Mouse (Mus musculus) MEL (cell line): Measurements from ENCODE around the gene Dcaf17. TPM values are rescaled to one million over a fixed set of nuclear protein-coding genes. Genes with fewer than 3 reads are reported as not detected.
A peak's percentile ranks its signal among the peaks of the same experiment; 100 is the strongest.

Source experiments
- DNase-seq: peaks from one replicate; pipeline ENCODE4 v3.0.0; 2011; ENCODE audit warnings: low read depth, low spot score
- H3K27ac ChIP-seq: 2 replicates; pipeline ENCODE4 v1.5.1; 2012; ENCODE audit warnings: low read depth, mild to moderate bottlenecking, control low read depth, low read length, moderate library complexity; ENCODE audit not compliant: control insufficient read depth
- H3K27me3 ChIP-seq, 2 experiments: fragments of 150-350 bp in 1 of 2; sonication (generic) in 1 of 2; 2 replicates each; pipeline ENCODE4 v1.6.1; 2012; ENCODE audit warnings: low read length in 2 of 2, mild to moderate bottlenecking in 2 of 2, improper control_type of control experiment in 1 of 2, moderate library complexity in 1 of 2; ENCODE audit not compliant: insufficient read depth in 2 of 2, control insufficient read depth in 1 of 2
- H3K36me3 ChIP-seq, 2 experiments: 2 replicates each; pipeline ENCODE4 v1.6.1; 2012 to 2014; ENCODE audit warnings: low read length in 2 of 2, improper control_type of control experiment in 1 of 2, inconsistent platforms in 1 of 2, mild to moderate bottlenecking in 1 of 2; ENCODE audit not compliant: insufficient read depth in 2 of 2, control insufficient read depth in 1 of 2
- H3K4me1 ChIP-seq, 2 experiments: fragments of 150-350 bp in 1 of 2; sonication (generic) in 1 of 2; 2 replicates each; pipeline ENCODE4 v1.6.1; 2012; ENCODE audit warnings: low read length in 2 of 2, improper control_type of control experiment in 1 of 2, mild to moderate bottlenecking in 1 of 2; ENCODE audit not compliant: insufficient read depth in 2 of 2, control insufficient read depth in 1 of 2
- H3K4me3 ChIP-seq, 2 experiments: fragments of 150-350 bp in 1 of 2; sonication (generic) in 1 of 2; 2 replicates each; pipeline ENCODE4 v1.5.1; 2012; ENCODE audit warnings: low read depth in 2 of 2, low read length in 2 of 2, mild to moderate bottlenecking in 2 of 2, moderate library complexity in 2 of 2, control low read depth in 1 of 2, improper control_type of control experiment in 1 of 2; ENCODE audit not compliant: control insufficient read depth in 1 of 2, insufficient read depth in 1 of 2
- H3K79me2 ChIP-seq: 2 replicates; pipeline ENCODE4 v1.6.1; 2012; ENCODE audit warnings: mild to moderate bottlenecking, low read length, moderate library complexity; ENCODE audit not compliant: control insufficient read depth, poor library complexity, insufficient read depth
- H3K9ac ChIP-seq: 2 replicates; pipeline ENCODE4 v1.6.1; 2012; ENCODE audit warnings: low read depth, mild to moderate bottlenecking, control low read depth, low read length, moderate library complexity; ENCODE audit not compliant: control insufficient read depth, poor library complexity, severe bottlenecking
- H3K9me3 ChIP-seq: fragments of 150-350 bp; sonication (generic); replicated peaks from 2 replicates; pipeline ENCODE4 v1.6.1; 2012; ENCODE audit warnings: mild to moderate bottlenecking, low read length, improper control_type of control experiment, moderate library complexity; ENCODE audit not compliant: insufficient read depth
- CHD1 ChIP-seq: IDR thresholded peaks from 2 replicates; pipeline ENCODE4 v1.6.1; 2012; ENCODE audit warnings: low read depth, mild to moderate bottlenecking, inconsistent platforms, low read length, improper control_type of control experiment
- CHD2 ChIP-seq: IDR thresholded peaks from 2 replicates; pipeline ENCODE4 v1.6.1; 2011; ENCODE audit warnings: low read length, improper control_type of control experiment
- CTCF ChIP-seq, 3 experiments: IDR thresholded peaks in 2 of 3; conservative IDR thresholded peaks in 1 of 3; 2 replicates each; pipeline ENCODE4 v1.5.1; 2011 to 2012; ENCODE audit warnings: low read length in 3 of 3, low read depth in 2 of 3, mild to moderate bottlenecking in 2 of 3, improper control_type of control experiment in 1 of 3, inconsistent platforms in 1 of 3, mixed read lengths in 1 of 3, moderate library complexity in 1 of 3; ENCODE audit not compliant: control insufficient read depth in 1 of 3, insufficient read depth in 1 of 3, poor library complexity in 1 of 3, severe bottlenecking in 1 of 3
- E2F4 ChIP-seq: IDR thresholded peaks from 2 replicates; pipeline ENCODE4 v1.6.1; 2011; ENCODE audit warnings: low read depth, low read length, improper control_type of control experiment, borderline replicate concordance
- ELF1 ChIP-seq: IDR thresholded peaks from 2 replicates; pipeline ENCODE4 v1.6.1; 2014; ENCODE audit warnings: low read depth, mild to moderate bottlenecking, inconsistent platforms, low read length, improper control_type of control experiment, moderate library complexity
- ETS1 ChIP-seq: IDR thresholded peaks from 2 replicates; pipeline ENCODE4 v1.6.1; 2012; ENCODE audit warnings: low read depth, mild to moderate bottlenecking, inconsistent platforms, low read length, improper control_type of control experiment, moderate library complexity
- GABPA ChIP-seq: IDR thresholded peaks from 2 replicates; pipeline ENCODE4 v1.6.1; 2012; ENCODE audit warnings: low read depth, mild to moderate bottlenecking, inconsistent platforms, low read length, improper control_type of control experiment, moderate library complexity
- GATA1 ChIP-seq: IDR thresholded peaks from 2 replicates; pipeline ENCODE4 v1.6.1; 2011; ENCODE audit warnings: low read depth, low read length, improper control_type of control experiment
- HCFC1 ChIP-seq: IDR thresholded peaks from 2 replicates; pipeline ENCODE4 v1.6.1; 2012; ENCODE audit warnings: low read depth, mild to moderate bottlenecking, inconsistent platforms, low read length, improper control_type of control experiment, moderate library complexity
- JUND ChIP-seq: IDR thresholded peaks from 2 replicates; pipeline ENCODE4 v1.6.1; 2011; ENCODE audit warnings: low read depth, mild to moderate bottlenecking, improper control_type of control experiment, low read length
- KAT2A ChIP-seq: conservative IDR thresholded peaks from 2 replicates; pipeline ENCODE4 v1.6.1; 2012; ENCODE audit warnings: low read depth, low read length, improper control_type of control experiment, inconsistent platforms
- MAX ChIP-seq: IDR thresholded peaks from 2 replicates; pipeline ENCODE4 v1.6.1; 2011; ENCODE audit warnings: low read length, improper control_type of control experiment
- MAZ ChIP-seq: IDR thresholded peaks from 2 replicates; pipeline ENCODE4 v1.6.1; 2012; ENCODE audit warnings: low read depth, mild to moderate bottlenecking, inconsistent platforms, low read length, improper control_type of control experiment
- MEF2A ChIP-seq: IDR thresholded peaks from 2 replicates; pipeline ENCODE4 v1.6.1; 2014; ENCODE audit warnings: low read depth, mild to moderate bottlenecking, inconsistent platforms, low read length, improper control_type of control experiment; ENCODE audit not compliant: poor library complexity, insufficient replicate concordance, severe bottlenecking; ENCODE audit errors: extremely low read depth
- MXI1 ChIP-seq: IDR thresholded peaks from 2 replicates; pipeline ENCODE4 v1.6.1; 2011; ENCODE audit warnings: mild to moderate bottlenecking, low read depth, low read length, improper control_type of control experiment
- MYC ChIP-seq: IDR thresholded peaks from 2 replicates; pipeline ENCODE4 v1.6.1; 2011; ENCODE audit warnings: low read depth, mild to moderate bottlenecking, low read length, improper control_type of control experiment, moderate library complexity
- NELFE ChIP-seq: IDR thresholded peaks from 2 replicates; pipeline ENCODE4 v1.6.1; 2011; ENCODE audit warnings: low read depth, low read length, improper control_type of control experiment
- NRF1 ChIP-seq: IDR thresholded peaks from 2 replicates; pipeline ENCODE4 v1.6.1; 2014; ENCODE audit warnings: low read depth, mild to moderate bottlenecking, inconsistent platforms, low read length, improper control_type of control experiment, moderate library complexity; ENCODE audit not compliant: poor library complexity, insufficient read depth, severe bottlenecking
- POLR2A ChIP-seq, 2 experiments: IDR thresholded peaks; 2 replicates each; pipeline ENCODE4 v1.6.1; 2011 to 2012; ENCODE audit warnings: low read length in 2 of 2, mild to moderate bottlenecking in 2 of 2, control low read depth in 1 of 2, improper control_type of control experiment in 1 of 2, low read depth in 1 of 2, moderate library complexity in 1 of 2; ENCODE audit not compliant: control insufficient read depth in 1 of 2, insufficient read depth in 1 of 2, poor library complexity in 1 of 2
- POLR2AphosphoS2 ChIP-seq: IDR thresholded peaks from 2 replicates; pipeline ENCODE4 v1.6.1; 2011; ENCODE audit warnings: low read length, improper control_type of control experiment
- POLR2AphosphoS5 ChIP-seq: IDR thresholded peaks from 2 replicates; pipeline ENCODE4 v1.6.1; 2012; ENCODE audit warnings: low read depth, borderline replicate concordance, mild to moderate bottlenecking, inconsistent platforms, low read length, moderate library complexity, mixed read lengths
- RAD21 ChIP-seq: IDR thresholded peaks from 2 replicates; pipeline ENCODE4 v1.6.1; 2011; ENCODE audit warnings: mild to moderate bottlenecking, low read depth, low read length, improper control_type of control experiment
- SIN3A ChIP-seq: IDR thresholded peaks from 2 replicates; pipeline ENCODE4 v1.6.1; 2012; ENCODE audit warnings: low read length, improper control_type of control experiment, inconsistent platforms
- SMC3 ChIP-seq: IDR thresholded peaks from 2 replicates; pipeline ENCODE4 v1.6.1; 2011; ENCODE audit warnings: low read depth, low read length, improper control_type of control experiment
- TAL1 ChIP-seq: IDR thresholded peaks from 2 replicates; pipeline ENCODE4 v1.6.1; 2012; ENCODE audit warnings: mild to moderate bottlenecking, inconsistent platforms, low read length, moderate library complexity, mixed read lengths
- TBP ChIP-seq: IDR thresholded peaks from 2 replicates; pipeline ENCODE4 v1.8.0; 2011; ENCODE audit warnings: low read depth, low read length, improper control_type of control experiment
- TCF12 ChIP-seq: IDR thresholded peaks from 2 replicates; pipeline ENCODE4 v1.6.1; 2014; ENCODE audit warnings: low read depth, mild to moderate bottlenecking, inconsistent platforms, low read length, improper control_type of control experiment, moderate library complexity
- USF1 ChIP-seq: IDR thresholded peaks from 2 replicates; pipeline ENCODE4 v1.6.1; 2014; ENCODE audit warnings: low read depth, mild to moderate bottlenecking, inconsistent platforms, low read length, improper control_type of control experiment, moderate library complexity
- ZC3H11A ChIP-seq: IDR thresholded peaks from 2 replicates; pipeline ENCODE4 v1.6.1; 2012; ENCODE audit warnings: low read depth, mild to moderate bottlenecking, inconsistent platforms, low read length, improper control_type of control experiment
- ZKSCAN1 ChIP-seq: IDR thresholded peaks from 2 replicates; pipeline ENCODE4 v1.6.1; 2012; ENCODE audit warnings: low read depth, mild to moderate bottlenecking, inconsistent platforms, low read length, improper control_type of control experiment, moderate library complexity
- ZMIZ1 ChIP-seq: IDR thresholded peaks from 2 replicates; pipeline ENCODE4 v1.6.1; 2012; ENCODE audit warnings: low read depth, mild to moderate bottlenecking, inconsistent platforms, low read length, improper control_type of control experiment, moderate library complexity
- ZNF384 ChIP-seq: IDR thresholded peaks from 2 replicates; pipeline ENCODE4 v1.6.1; 2012; ENCODE audit warnings: low read depth, mild to moderate bottlenecking, inconsistent platforms, low read length, improper control_type of control experiment
- polyA plus RNA-seq, 2 experiments: library from polyadenylated mRNA; stranded (reverse) in 1 of 2; unstranded in 1 of 2; fragments of >175 nt in 1 of 2; fragments of >200 nt in 1 of 2; gene quantifications; 2 replicates each; pipeline versions ENCODE4 v1.2.1 to v1.2.4; 2012; ENCODE audit warnings: low replicate concordance in 2 of 2, low read depth in 1 of 2; ENCODE audit not compliant: insufficient read length in 2 of 2, insufficient read depth in 1 of 2, missing spikeins in 1 of 2
- total RNA-seq: library from RNA; depleted of rRNA; stranded (reverse); fragments of 300-350 nt; gene quantifications from 2 replicates; pipeline ENCODE4 v1.2.3, GENCODE M21; 2012; rRNA removed

Dcaf17 gene
- total RNA-seq, result 15.1 and 16.3 TPM in 2 replicates
- polyA plus RNA-seq, result 10 to 100 TPM in 1 of 2 experiments, not detected in 1; 16.3 TPM

DNA sequence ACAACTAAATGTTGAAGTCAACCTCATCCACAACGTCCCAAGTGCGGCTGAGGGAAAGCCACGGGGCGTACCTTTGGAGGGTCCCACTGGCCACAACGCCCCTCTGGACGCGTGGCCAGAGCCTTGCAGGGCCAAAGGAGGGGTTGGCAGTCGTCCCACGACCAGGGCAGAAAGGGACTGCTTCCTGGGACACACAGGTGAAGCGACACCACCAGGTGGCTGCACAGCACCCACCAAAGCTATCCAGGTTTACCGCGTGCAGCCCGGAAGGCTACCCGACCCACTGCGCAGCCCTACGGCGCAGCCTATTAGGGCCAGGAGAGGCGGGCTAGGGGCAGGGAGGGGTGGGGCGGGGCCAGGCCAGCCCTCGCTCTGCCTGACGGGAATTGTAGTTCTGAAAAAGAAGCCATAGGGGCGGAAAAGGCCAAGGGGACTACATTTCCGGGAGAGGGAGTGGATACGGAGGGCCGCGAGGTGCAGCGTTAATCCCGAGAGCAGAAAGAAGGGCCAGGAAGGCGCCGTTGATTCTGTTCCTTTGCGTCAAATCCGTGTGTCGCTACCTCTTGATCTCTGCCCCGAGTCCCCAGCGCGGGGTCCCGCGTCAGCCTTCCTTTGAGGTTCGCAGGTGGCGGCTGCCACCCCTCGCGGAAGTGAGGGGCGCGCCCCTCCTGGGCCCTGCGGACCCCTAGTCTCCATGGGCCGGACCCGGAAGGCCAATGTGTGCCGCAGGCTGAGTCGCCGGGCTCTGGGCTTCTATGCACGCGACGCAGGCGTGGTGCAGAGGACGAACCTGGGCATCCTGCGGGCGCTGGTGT, at the start of gene Dcaf17, which contains the start of gene Mettl8:
TSS of gene Dcaf17 (plus strand) at position 29 of the 815 bp plus-strand sequence.
TSS of gene Mettl8 (minus strand) at position 284 of the 815 bp plus-strand sequence.
- Histone ChIP-seq H3K27me3 (no peaks in the 10 kb centered on the region), H3K79me2 (peaks cover 34% of the 10 kb centered on the region), H3K4me3 (peak within 1 kb of the TSS; percentile 86 to 100), H3K4me1 (peaks cover 0 to 9% of the 10 kb centered on the region in 2 experiments; a peak in 2 of 4 replicates), H3K9ac (peak within 1 kb of the TSS; percentile 99), H3K36me3 (peaks cover 2 to 8% of the 10 kb centered on the region in 2 experiments; a peak in 3 of 4 replicates), H3K27ac (peak within 1 kb of the TSS; percentile 96), H3K9me3 (no peaks in the 10 kb centered on the region)
- peak; percentile 98 for DNase-seq
- TF ChIP-seq SIN3A, result peak; percentile 89
- TF ChIP-seq TAL1, result no peak
- no peak; the same call in 1 of the 2 replicates for TF ChIP-seq E2F4
- no peak for TF ChIP-seq GABPA
- TF ChIP-seq ZNF384, result peak; percentile 47; the same call in 1 of the 2 replicates
- TF ChIP-seq MAX, result peak; percentile 77
- peak; percentile 85 for TF ChIP-seq MYC
- peak; percentile 97 for TF ChIP-seq NELFE
- peak; percentile 82 for TF ChIP-seq MXI1
- 0 out of 2 replicates have a peak, but pooled peaks have one; percentile 12 for TF ChIP-seq POLR2AphosphoS5
- peak; percentile 18; the same call in 1 of the 2 replicates for TF ChIP-seq USF1
- no peak for TF ChIP-seq JUND
- peak; percentile 93 for TF ChIP-seq CHD2
- TF ChIP-seq ELF1, result peak; percentile 97
- TF ChIP-seq KAT2A, result peak; percentile 90
- TF ChIP-seq TBP, result peak; percentile 81
- peak; percentile 53 for TF ChIP-seq ETS1
- peak; percentile 93 for TF ChIP-seq MAZ
- peak in 2 of 3 experiments; percentile 25 to 30; a peak in 3 of 6 replicates for TF ChIP-seq CTCF (IDR thresholded peaks at IDR 0.05 in 2 of 3, conservative IDR thresholded peaks at IDR 0.05 in 1 of 3; ENCODE audit: control insufficient read depth in 1 of 3, insufficient read depth in 1 of 3, low read depth in 2 of 3, low read length in 3 of 3, poor library complexity in 1 of 3, severe bottlenecking in 1 of 3)
- TF ChIP-seq SMC3, result peak; percentile 28; the same call in 1 of the 2 replicates
- peak; percentile 97 for TF ChIP-seq NRF1
- peak; percentile 97 for TF ChIP-seq ZMIZ1
- no peak for TF ChIP-seq ZC3H11A
- peak; percentile 98 for TF ChIP-seq HCFC1
- no peak for TF ChIP-seq MEF2A
- peak; percentile 6 for TF ChIP-seq RAD21
- peak; percentile 95 to 96 for TF ChIP-seq POLR2A (IDR thresholded peaks at IDR 0.05; ENCODE audit: control insufficient read depth in 1 of 2, insufficient read depth in 1 of 2, low read depth in 1 of 2, low read length in 2 of 2, poor library complexity in 1 of 2)
- TF ChIP-seq CHD1, result no peak
- peak; percentile 63; the same call in 1 of the 2 replicates for TF ChIP-seq TCF12
- no peak for TF ChIP-seq ZKSCAN1
- TF ChIP-seq POLR2AphosphoS2, result peak; percentile 95
- no peak for TF ChIP-seq GATA1
